Mouse (Mus musculus) gastrocnemius, adult 8-10 months (tissue): Measurements from ENCODE around the gene 5031439G07Rik. TPM values are rescaled to one million over a fixed set of nuclear protein-coding genes. Genes with fewer than 3 reads are reported as not detected.

Experiments
- microRNA-seq: library from miRNA; unstranded; fragments of <30 nt; microRNA quantifications from one replicate; pipeline ENCODE4 v1.2.0, GENCODE M21; 2022
- total RNA-seq, 4 experiments: library from RNA; stranded (reverse); gene quantifications; 2 replicates each; pipeline ENCODE4 v1.2.4; 2022

5031439G07Rik gene
- total RNA-seq, 4 experiments from 2014 or later = 103 to 132 (median 110) TPM

Small RNA genes lying within 50 kb of the gene (microRNA-seq; reads per million reads assigned to microRNA genes)
- gene Mir1249 = 258 reads per million, percentile 65 among the genes with 10 or more reads in this experiment

Other genes with a start within 250 kb of the 5031439G07Rik start
- under 1 TPM in 3 of 4 experiments, not detected in 1; 0.19 to 0.22 (median 0.21) TPM for gene Phf21b, start 132.5 kb downstream of the 5031439G07Rik start, total RNA-seq
- under 1 TPM; 0.19 to 0.27 (median 0.24) TPM for gene Gm29666, start 68.5 kb downstream of the 5031439G07Rik start, total RNA-seq
- 10 to 100 TPM; 11.0 to 15.4 (median 14.2) TPM for gene Nup50, start 65.1 kb downstream of the 5031439G07Rik start, total RNA-seq
- gene Upk3a, start 28.6 kb upstream of the 5031439G07Rik start, total RNA-seq = not detected
- gene Fam118a, start 40.4 kb upstream of the 5031439G07Rik start, total RNA-seq = 1 to 10 TPM; 4.3 to 6.2 (median 5.2) TPM
- not detected for gene Smc1b, start 143.4 kb upstream of the 5031439G07Rik start, total RNA-seq
- gene Ribc2, start 143.5 kb upstream of the 5031439G07Rik start, total RNA-seq = not detected
- 10 to 100 TPM in 1 of 4 experiments, 1 to 10 TPM in 3; 2.5 to 13.1 (median 5.3) TPM for gene Fbln1, start 217.4 kb upstream of the 5031439G07Rik start, total RNA-seq